Mouse (Mus musculus) kidney, embryonic 16.5 days (tissue): Measurements from ENCODE around the gene Ccl12. TPM values are rescaled to one million over a fixed set of nuclear protein-coding genes. Genes with fewer than 3 reads are reported as not detected.

Source experiments
- ATAC-seq: fragments of 200-750 bp; cut with Nextera tagmentation; 2 replicates; pipeline ENCODE4 v1.8.0; 2017; ENCODE audit warnings: moderate TSS enrichment; ENCODE audit not compliant: low FRiP score, low TSS enrichment
- H3K27ac ChIP-seq: fragments of 300-500 bp; sonication (generic); 2 replicates; pipeline ENCODE4 v1.5.1; 2014; ENCODE audit warnings: low read length
- H3K27me3 ChIP-seq: fragments of 300-500 bp; sonication (generic); 2 replicates; pipeline ENCODE4 v1.6.1; 2014; ENCODE audit warnings: low read length, control low read depth, mixed read lengths; ENCODE audit not compliant: insufficient read depth
- H3K36me3 ChIP-seq: fragments of 300-500 bp; sonication (generic); 2 replicates; pipeline ENCODE4 v1.6.1; 2014; ENCODE audit warnings: low read length, control low read depth, mixed read lengths; ENCODE audit not compliant: insufficient read depth
- H3K4me1 ChIP-seq: fragments of 300-500 bp; sonication (generic); 2 replicates; pipeline ENCODE4 v1.6.1; 2014; ENCODE audit warnings: low read length, control low read depth, mixed read lengths; ENCODE audit not compliant: insufficient read depth
- H3K4me2 ChIP-seq: fragments of 300-500 bp; sonication (generic); replicated peaks from 2 replicates; pipeline ENCODE4 v1.6.1; 2014; ENCODE audit warnings: low read depth, low read length
- H3K4me3 ChIP-seq: fragments of 300-500 bp; sonication (generic); 2 replicates; pipeline ENCODE4 v1.5.1; 2014; ENCODE audit warnings: mild to moderate bottlenecking, low read length
- H3K9ac ChIP-seq: fragments of 300-500 bp; sonication (generic); replicated peaks from 2 replicates; pipeline ENCODE4 v1.6.1; 2014; ENCODE audit warnings: low read length
- H3K9me3 ChIP-seq: fragments of 300-500 bp; sonication (generic); 2 replicates; pipeline ENCODE4 v1.6.1; 2016; ENCODE audit warnings: low read length, control low read depth
- WGBS: fragments of 180-500 bp; shearing (Covaris S2); extraction: QIAGEN DNeasy Blood & Tissue Kit; methylation state at CpG from one replicate; pipeline ENCODE4 v1.1.7; 2014; 5-methylcytosine and 5-hydroxymethylcytosine counted together
- polyA plus RNA-seq: library from polyadenylated mRNA; unstranded; fragments of >200 nt; fragmentation: Nextera tagmentation; extraction: Ambion mirVana; gene quantifications from 2 replicates; pipeline ENCODE4 v1.2.1, GENCODE M21; 2015

Gene Ccl12
- polyA plus RNA-seq, result 2.2 and 2.3 TPM in 2 replicates

GRCm38 (mm10) chr11:82101529-82101928 lies at the start of gene Ccl12:
Gene Ccl12, plus strand, starts transcription at chr11:82101845.
- ATAC-seq, result no peak
- Histone ChIP-seq H3K9me3 (no peaks in the 10 kb centered on the region), H3K27ac (no peak within 1 kb of the TSS), H3K9ac (no peak within 1 kb of the TSS), H3K4me1 (no peaks in the 10 kb centered on the region), H3K27me3 (no peaks in the 10 kb centered on the region), H3K4me3 (no peak within 1 kb of the TSS), H3K36me3 (no peaks in the 10 kb centered on the region), H3K4me2 (no peak within 1 kb of the TSS)
- WGBS, result 65% methylated on average over 2 of the region's 2 CpGs

- WGBS, result 78% methylated on average over 7 of the region's 7 CpGs
- H3K27ac ChIP-seq, result no peak overlapping the region
- H3K4me1 ChIP-seq, result no peaks in the 10 kb centered on the region
- no peak overlapping the region for H3K9ac ChIP-seq
- no peaks in the 10 kb centered on the region for H3K36me3 ChIP-seq
- H3K9me3 ChIP-seq, result no peaks in the 10 kb centered on the region
- H3K4me2 ChIP-seq, result no peak overlapping the region
- H3K4me3 ChIP-seq, result no peak overlapping the region
- no peak for ATAC-seq
- no peaks in the 10 kb centered on the region for H3K27me3 ChIP-seq
Measured at GRCm38 (mm10) chr11:82053849-82054248, 47.8 kb upstream of the Ccl12 start.

- Histone ChIP-seq H3K36me3 (no peaks in the 10 kb centered on the region), H3K4me3 (no peak within 1 kb of the TSS), H3K4me2 (no peak within 1 kb of the TSS; the same call in 1 of the 2 replicates), H3K9me3 (no peaks in the 10 kb centered on the region), H3K27ac (no peak within 1 kb of the TSS), H3K27me3 (no peaks in the 10 kb centered on the region), H3K4me1 (no peaks in the 10 kb centered on the region), H3K9ac (no peak within 1 kb of the TSS)
- no peak for ATAC-seq
- WGBS, result 62% methylated on average over 6 of the region's 6 CpGs
Measured at GRCm38 (mm10) chr11:82057646-82058045, 44.0 kb upstream of the Ccl12 start, which contains the start of gene Ccl11. Gene Ccl11, plus strand, starts transcription at chr11:82057823.

- no peak overlapping the region for H3K4me3 ChIP-seq
- WGBS, result 73% methylated on average over 3 of the region's 3 CpGs
- ATAC-seq, result no peak
Measured at GRCm38 (mm10) chr11:82062226-82062625, 39.4 kb upstream of the Ccl12 start.

GRCm38 (mm10) chr11:82063454-82063853 lies 38.2 kb upstream of the Ccl12 start:
- no peak overlapping the region for H3K9ac ChIP-seq
- WGBS, result 78% methylated on average over 2 of the region's 2 CpGs
- no peak for ATAC-seq
- H3K36me3 ChIP-seq, result no peaks in the 10 kb centered on the region
- H3K9me3 ChIP-seq, result no peaks in the 10 kb centered on the region
- H3K4me2 ChIP-seq, result no peak overlapping the region
- H3K4me3 ChIP-seq, result no peak overlapping the region
- H3K4me1 ChIP-seq, result no peaks in the 10 kb centered on the region
- H3K27ac ChIP-seq, result no peak overlapping the region
- no peaks in the 10 kb centered on the region for H3K27me3 ChIP-seq

More at GRCm38 (mm10) chr11:82062226-82062625, 39.4 kb upstream of the Ccl12 start:
- Histone ChIP-seq H3K27me3 (no peaks in the 10 kb centered on the region), H3K36me3 (no peaks in the 10 kb centered on the region), H3K27ac (no peak overlapping the region), H3K9me3 (no peaks in the 10 kb centered on the region), H3K4me2 (no peak overlapping the region), H3K9ac (no peak overlapping the region), H3K4me1 (no peaks in the 10 kb centered on the region)

GRCm38 (mm10) chr11:82066953-82067571 lies 34.6 kb upstream of the Ccl12 start:
- no peak for ATAC-seq
- H3K36me3 ChIP-seq, result no peaks in the 10 kb centered on the region
- H3K4me3 ChIP-seq, result no peak overlapping the region
- H3K27ac ChIP-seq, result no peak overlapping the region
- WGBS, result 71% methylated on average over 7 of the region's 7 CpGs
- no peaks in the 10 kb centered on the region for H3K4me1 ChIP-seq
- H3K9ac ChIP-seq, result no peak overlapping the region
- H3K27me3 ChIP-seq, result no peaks in the 10 kb centered on the region
- H3K9me3 ChIP-seq, result no peaks in the 10 kb centered on the region
- no peak overlapping the region for H3K4me2 ChIP-seq

- no peak for ATAC-seq
- 87% methylated on average over 3 of the region's 3 CpGs for WGBS
Measured at GRCm38 (mm10) chr11:82071076-82071475, 30.6 kb upstream of the Ccl12 start.

GRCm38 (mm10) chr11:82072374-82072773 lies 29.3 kb upstream of the Ccl12 start:
- H3K36me3 ChIP-seq, result no peaks in the 10 kb centered on the region

More at GRCm38 (mm10) chr11:82071076-82071475, 30.6 kb upstream of the Ccl12 start:
- H3K4me3 ChIP-seq, result no peak overlapping the region
- H3K9me3 ChIP-seq, result no peaks in the 10 kb centered on the region
- H3K36me3 ChIP-seq, result no peaks in the 10 kb centered on the region
- H3K4me2 ChIP-seq, result no peak overlapping the region
- no peak overlapping the region for H3K9ac ChIP-seq
- H3K4me1 ChIP-seq, result no peaks in the 10 kb centered on the region
- no peaks in the 10 kb centered on the region for H3K27me3 ChIP-seq
- H3K27ac ChIP-seq, result no peak overlapping the region

GRCm38 (mm10) chr11:82072984-82073383 lies 28.7 kb upstream of the Ccl12 start:
- H3K4me1 ChIP-seq, result no peaks in the 10 kb centered on the region
- H3K36me3 ChIP-seq, result no peaks in the 10 kb centered on the region
- H3K4me3 ChIP-seq, result no peak overlapping the region
- H3K27ac ChIP-seq, result no peak overlapping the region
- no peaks in the 10 kb centered on the region for H3K9me3 ChIP-seq
- H3K4me2 ChIP-seq, result no peak overlapping the region
- no peaks in the 10 kb centered on the region for H3K27me3 ChIP-seq
- no peak for ATAC-seq
- no peak overlapping the region for H3K9ac ChIP-seq
- 63% methylated on average over 3 of the region's 3 CpGs for WGBS

More at GRCm38 (mm10) chr11:82072374-82072773, 29.3 kb upstream of the Ccl12 start:
- ATAC-seq, result no peak
- Histone ChIP-seq H3K27me3 (no peaks in the 10 kb centered on the region), H3K9ac (no peak overlapping the region), H3K9me3 (no peaks in the 10 kb centered on the region), H3K4me3 (no peak overlapping the region), H3K4me1 (no peaks in the 10 kb centered on the region), H3K27ac (no peak overlapping the region), H3K4me2 (no peak overlapping the region)
- WGBS, result 86% methylated on average over 1 of the region's 1 CpGs

- H3K4me2 ChIP-seq, result no peak overlapping the region
- no peaks in the 10 kb centered on the region for H3K36me3 ChIP-seq
- ATAC-seq, result no peak
- H3K27me3 ChIP-seq, result no peaks in the 10 kb centered on the region
- 85% methylated on average over 3 of the region's 3 CpGs for WGBS
- H3K4me1 ChIP-seq, result no peaks in the 10 kb centered on the region
- no peak overlapping the region for H3K9ac ChIP-seq
- no peak overlapping the region for H3K27ac ChIP-seq
- H3K4me3 ChIP-seq, result no peak overlapping the region
- no peaks in the 10 kb centered on the region for H3K9me3 ChIP-seq
Measured at GRCm38 (mm10) chr11:82073686-82074085, 28.0 kb upstream of the Ccl12 start.
